Mouse (Mus musculus) cortical plate, adult 2 months (tissue): ENCODE results near the gene Fars2.

ENCODE experiments used
- CTCF ChIP-seq: fragments of 200-500 bp; IDR thresholded peaks from 2 replicates; pipeline ENCODE4 v1.5.1; 2011; ENCODE audit warnings: mild to moderate bottlenecking, control low read depth, low read length; ENCODE audit not compliant: insufficient read depth; ENCODE audit errors: extremely low read depth
- POLR2A ChIP-seq: fragments of 200-500 bp; IDR thresholded peaks from 2 replicates; pipeline ENCODE4 v1.6.1; 2011; ENCODE audit warnings: mild to moderate bottlenecking, low read length, control low read depth; ENCODE audit not compliant: insufficient read depth; ENCODE audit errors: extremely low read depth

- TF ChIP-seq CTCF: no peak
- TF ChIP-seq POLR2A: no peak
These were observed 489.5 kb downstream of the Fars2 start for GRCm38 (mm10) chr13:36606717-36607116.
